Mouse (Mus musculus): Measurements from ENCODE around the gene Fam174a.

DNA sequence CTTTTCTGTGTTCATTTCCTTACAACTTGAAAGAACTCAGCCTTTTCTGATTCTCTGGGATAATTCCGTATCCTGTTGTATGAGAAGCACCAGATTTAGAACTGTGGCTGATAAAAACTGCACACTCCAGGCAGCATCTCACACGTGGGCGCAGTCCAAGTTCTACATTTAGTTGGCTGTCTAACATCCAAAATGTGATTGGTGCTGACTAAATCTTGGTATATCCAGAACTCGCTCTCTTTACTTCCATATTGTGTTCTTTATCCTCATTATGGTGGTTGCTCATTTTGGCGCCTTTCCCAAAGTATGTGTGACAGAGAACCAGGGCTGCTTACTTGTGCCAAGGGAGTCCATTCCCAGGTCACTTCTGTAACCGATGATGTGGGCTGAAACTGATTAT lies 2.6 kb downstream of the Fam174a start:
- no peak for TF ChIP-seq CTCF (IDR thresholded peaks at IDR 0.05 in 2 of 3, conservative IDR thresholded peaks at IDR 0.05 in 1 of 3; ENCODE audit: control insufficient read depth in 1 of 3, insufficient read depth in 1 of 3, low read depth in 2 of 3, low read length in 3 of 3, poor library complexity in 1 of 3, severe bottlenecking in 1 of 3)
- no peak for TF ChIP-seq GABPA (IDR thresholded peaks at IDR 0.05; ENCODE audit: low read depth, low read length)
- TF ChIP-seq TCF12 (IDR thresholded peaks at IDR 0.05; ENCODE audit: low read depth, low read length) = no peak
- no peak for TF ChIP-seq POLR2AphosphoS5 (IDR thresholded peaks at IDR 0.05; ENCODE audit: borderline replicate concordance, low read depth, low read length)
- no peak for TF ChIP-seq MAX (IDR thresholded peaks at IDR 0.05; ENCODE audit: low read length)
- TF ChIP-seq MXI1 (IDR thresholded peaks at IDR 0.05; ENCODE audit: low read depth, low read length) = no peak
- TF ChIP-seq ZC3H11A (IDR thresholded peaks at IDR 0.05; ENCODE audit: low read depth, low read length) = no peak
- no peak for TF ChIP-seq E2F4 (IDR thresholded peaks at IDR 0.05; ENCODE audit: borderline replicate concordance, low read depth, low read length)
- TF ChIP-seq POLR2A (IDR thresholded peaks at IDR 0.05; ENCODE audit: control insufficient read depth in 1 of 2, insufficient read depth in 1 of 2, low read depth in 1 of 2, low read length in 2 of 2, poor library complexity in 1 of 2) = no peak
- TF ChIP-seq ZNF384 (IDR thresholded peaks at IDR 0.05; ENCODE audit: low read depth, low read length) = no peak
- TF ChIP-seq MAFK (IDR thresholded peaks at IDR 0.05; ENCODE audit: borderline replicate concordance, low read depth, low read length) = no peak
- TF ChIP-seq TAL1 (IDR thresholded peaks at IDR 0.05; ENCODE audit: low read length) = no peak
- no peak for TF ChIP-seq BHLHE40 (IDR thresholded peaks at IDR 0.05; ENCODE audit: borderline replicate concordance, low read depth, low read length)

Measured in MEL (cell line).